Mouse (Mus musculus): ENCODE measurements around the gene Cdc42ep3. TPM values are rescaled to one million over a fixed set of nuclear protein-coding genes. Genes with fewer than 3 reads are reported as not detected.

Gene Cdc42ep3
- polyA plus RNA-seq, 1 experiment from 2014 or later: 55.9 TPM

GRCm38 (mm10) chr17:79309506-79309905 lies 45.4 kb downstream of the Cdc42ep3 start:
- Histone ChIP-seq H3K4me1 (no peaks in the 10 kb centered on the region), H3K4me2 (no peak overlapping the region), H3K9ac (replicated peaks) (no peak overlapping the region), H3K36me3 (no peaks in the 10 kb centered on the region), H3K27ac (replicated peaks) (no peak overlapping the region), H3K4me3 (replicated peaks) (no peak overlapping the region), H3K9me3 (replicated peaks) (no peaks in the 10 kb centered on the region), H3K27me3 (replicated peaks) (no peaks in the 10 kb centered on the region)
- ATAC-seq (ENCODE audit: low FRiP score): no peak
- WGBS: 94% methylated on average over 1 of the region's 1 CpGs

DNA sequence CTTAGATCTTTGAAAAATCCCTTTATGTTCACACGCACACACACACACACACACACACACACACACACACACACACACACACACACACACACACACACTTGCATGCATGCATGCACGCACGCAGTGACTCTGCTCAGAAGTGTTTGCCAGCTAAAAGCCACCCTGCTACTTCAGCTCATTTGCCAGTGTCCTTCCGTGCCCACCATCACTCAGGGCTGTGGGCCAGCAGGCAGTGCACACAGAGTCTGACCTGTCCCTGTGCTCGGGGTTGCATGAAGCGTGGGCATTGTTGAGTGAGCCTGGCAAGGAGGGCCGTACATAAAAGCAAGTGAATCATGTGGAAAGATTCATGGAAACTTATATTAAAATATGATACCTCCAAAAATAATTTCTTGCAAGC lies 49.2 kb downstream of the Cdc42ep3 start:
- Histone ChIP-seq H3K4me3 (replicated peaks) (no peak overlapping the region), H3K9ac (replicated peaks) (no peak overlapping the region), H3K36me3 (no peaks in the 10 kb centered on the region), H3K9me3 (replicated peaks) (no peaks in the 10 kb centered on the region), H3K4me2 (no peak overlapping the region), H3K4me1 (no peaks in the 10 kb centered on the region), H3K27ac (replicated peaks) (no peak overlapping the region), H3K27me3 (replicated peaks) (no peaks in the 10 kb centered on the region)
- no peak for ATAC-seq (ENCODE audit: low FRiP score)
- WGBS: 79% methylated on average over 7 of the region's 7 CpGs

DNA sequence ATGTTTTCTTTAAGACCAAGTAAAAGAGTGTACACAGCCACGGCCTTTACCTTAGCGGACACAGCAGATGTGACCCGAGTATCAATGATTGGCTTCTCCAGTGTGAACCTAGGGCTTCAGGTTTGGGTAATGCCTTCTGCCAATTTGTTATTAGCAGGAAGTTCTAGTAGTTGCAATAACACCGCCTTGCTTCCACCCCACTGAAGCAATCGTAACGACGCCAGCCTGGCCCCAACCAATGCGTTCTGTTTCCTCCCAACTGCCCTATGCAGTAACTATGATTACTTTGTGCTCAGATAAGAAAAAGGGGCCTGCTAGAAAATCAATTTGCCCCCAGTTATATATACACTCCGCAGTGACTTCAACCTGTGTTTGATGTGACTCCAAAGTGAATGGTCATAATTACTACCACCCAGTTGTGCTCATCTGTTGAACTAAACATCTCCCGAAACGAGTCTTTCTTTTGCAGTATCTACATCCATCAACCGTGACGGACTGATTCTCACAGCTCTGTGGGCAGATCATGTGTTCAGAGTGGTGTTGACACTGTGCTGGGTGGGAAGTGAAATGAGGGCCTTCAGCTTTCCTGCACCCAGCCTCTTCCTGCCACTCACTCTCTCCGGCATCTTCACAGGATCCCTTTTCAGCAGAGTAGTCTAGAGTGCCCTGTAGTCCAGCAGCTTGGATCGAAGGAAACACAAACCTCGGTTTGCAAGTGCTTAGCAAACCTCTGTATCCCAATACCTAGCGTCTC lies 51.0 kb downstream of the Cdc42ep3 start:
- Histone ChIP-seq H3K4me2 (no peak overlapping the region), H3K27ac (replicated peaks) (no peak overlapping the region), H3K36me3 (no peaks in the 10 kb centered on the region), H3K9ac (replicated peaks) (no peak overlapping the region), H3K4me1 (no peaks in the 10 kb centered on the region), H3K27me3 (replicated peaks) (no peaks in the 10 kb centered on the region), H3K4me3 (replicated peaks) (no peak overlapping the region), H3K9me3 (replicated peaks) (no peaks in the 10 kb centered on the region)
- WGBS: 91% methylated on average over 17 of the region's 17 CpGs
- no peak for ATAC-seq (ENCODE audit: low FRiP score)

DNA sequence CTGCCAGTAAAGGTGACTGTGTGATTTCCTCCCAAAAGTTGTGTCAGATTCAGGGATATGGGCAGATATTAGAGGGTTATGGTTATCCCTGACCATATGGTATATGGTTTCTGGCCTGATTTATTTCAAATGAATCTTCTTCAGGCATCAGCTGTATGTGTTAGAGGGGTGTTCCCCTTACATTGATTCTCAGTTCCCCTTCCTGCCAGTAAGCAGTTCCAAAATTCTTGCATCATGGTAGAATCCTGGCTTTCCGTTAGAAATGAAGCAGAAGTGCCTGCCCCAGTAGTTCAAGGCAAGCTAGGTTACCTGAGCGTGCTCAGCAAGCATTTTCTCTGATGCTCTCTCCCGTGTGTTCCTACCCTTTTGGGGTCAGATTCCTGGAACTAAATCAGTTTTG lies 51.7 kb downstream of the Cdc42ep3 start:
- H3K36me3 ChIP-seq: no peaks in the 10 kb centered on the region
- H3K4me1 ChIP-seq: no peaks in the 10 kb centered on the region
- H3K27me3 ChIP-seq (replicated peaks): no peaks in the 10 kb centered on the region
- no peak overlapping the region for H3K9ac ChIP-seq (replicated peaks)
- ATAC-seq (ENCODE audit: low FRiP score): no peak
- H3K4me3 ChIP-seq (replicated peaks): no peak overlapping the region
- H3K4me2 ChIP-seq: no peak overlapping the region
- H3K9me3 ChIP-seq (replicated peaks): no peaks in the 10 kb centered on the region
- WGBS: 93% methylated on average over 3 of the region's 3 CpGs
- H3K27ac ChIP-seq (replicated peaks): no peak overlapping the region

DNA sequence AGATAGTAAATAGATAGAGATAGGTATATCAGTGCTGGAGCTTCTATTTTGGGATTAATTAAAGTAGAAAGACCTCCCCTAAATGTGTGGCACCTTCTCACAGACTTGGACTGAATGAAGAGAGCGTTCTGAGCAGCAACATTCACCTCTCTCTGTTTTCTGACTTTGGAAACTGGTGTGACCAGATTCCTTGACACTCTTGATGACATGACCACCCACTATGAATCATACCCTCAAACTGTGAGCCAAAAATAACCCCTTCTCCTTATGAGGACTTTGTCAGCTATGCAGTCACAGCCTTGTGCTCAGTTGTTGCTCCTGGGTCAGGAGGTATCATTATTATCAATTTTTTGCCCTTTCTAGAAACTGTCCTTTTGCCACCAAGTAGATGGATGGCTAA lies 55.0 kb downstream of the Cdc42ep3 start:
- Histone ChIP-seq H3K4me1 (no peaks in the 10 kb centered on the region), H3K9me3 (replicated peaks) (no peaks in the 10 kb centered on the region), H3K9ac (replicated peaks) (no peak overlapping the region), H3K4me3 (replicated peaks) (no peak overlapping the region), H3K27ac (replicated peaks) (no peak overlapping the region), H3K27me3 (replicated peaks) (no peaks in the 10 kb centered on the region), H3K4me2 (no peak overlapping the region), H3K36me3 (no peaks in the 10 kb centered on the region)
- no peak for ATAC-seq (ENCODE audit: low FRiP score)
- WGBS: 92% methylated on average over 1 of the region's 1 CpGs

DNA sequence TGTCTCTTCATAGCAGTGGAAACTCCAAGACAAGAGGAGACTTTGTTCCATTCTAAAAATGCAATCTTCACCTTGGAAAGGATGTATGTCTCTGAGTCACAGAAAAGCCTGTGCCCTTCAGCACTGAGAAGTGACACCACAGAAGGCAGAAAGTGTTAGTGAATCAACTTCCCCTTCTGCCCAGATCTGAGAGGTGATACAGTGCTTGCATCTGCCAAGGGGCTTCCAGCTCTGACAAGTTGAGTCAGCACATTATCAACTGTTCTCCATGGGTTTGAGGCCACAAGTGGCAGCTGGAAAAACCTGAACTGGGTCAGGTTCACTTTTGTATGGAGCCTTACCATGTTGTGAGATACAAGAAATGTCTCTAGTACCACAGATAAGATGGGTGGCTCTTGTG lies 55.9 kb downstream of the Cdc42ep3 start:
- Histone ChIP-seq H3K36me3 (no peaks in the 10 kb centered on the region), H3K27ac (replicated peaks) (no peak overlapping the region), H3K27me3 (replicated peaks) (no peaks in the 10 kb centered on the region), H3K9me3 (replicated peaks) (no peaks in the 10 kb centered on the region), H3K4me3 (replicated peaks) (no peak overlapping the region), H3K9ac (replicated peaks) (no peak overlapping the region), H3K4me2 (no peak overlapping the region), H3K4me1 (no peaks in the 10 kb centered on the region)
- no peak for ATAC-seq (ENCODE audit: low FRiP score)

GRCm38 (mm10) chr17:79295926-79296325 lies 59.0 kb downstream of the Cdc42ep3 start:
- Histone ChIP-seq H3K4me3 (replicated peaks) (no peak overlapping the region), H3K9ac (replicated peaks) (no peak overlapping the region), H3K4me2 (no peak overlapping the region), H3K27ac (replicated peaks) (no peak overlapping the region), H3K27me3 (replicated peaks) (no peaks in the 10 kb centered on the region), H3K4me1 (no peaks in the 10 kb centered on the region), H3K36me3 (no peaks in the 10 kb centered on the region), H3K9me3 (replicated peaks) (no peaks in the 10 kb centered on the region)
- no peak for ATAC-seq (ENCODE audit: low FRiP score)
- WGBS: 74% methylated on average over 4 of the region's 4 CpGs

DNA sequence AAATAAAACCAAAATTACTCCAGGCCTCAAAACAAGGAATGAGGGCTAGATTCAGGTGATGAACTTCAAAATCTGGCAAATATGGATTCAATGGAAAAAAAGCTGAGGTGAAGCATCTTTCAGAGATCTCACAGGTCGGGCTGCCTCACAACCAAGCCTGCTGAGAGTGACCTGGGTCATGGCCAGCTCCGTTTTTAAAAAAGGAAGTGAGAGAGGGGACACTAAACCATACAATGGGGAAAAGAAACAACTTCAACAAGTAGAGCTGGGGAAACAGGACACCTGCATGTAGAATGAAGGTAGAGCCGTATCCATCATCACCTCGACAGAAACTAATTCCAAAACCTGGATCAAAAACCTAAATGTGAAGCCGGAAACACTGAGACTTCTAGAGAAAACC lies 63.2 kb downstream of the Cdc42ep3 start:
- H3K9ac ChIP-seq (replicated peaks): no peak overlapping the region
- no peak overlapping the region for H3K4me3 ChIP-seq (replicated peaks)
- H3K36me3 ChIP-seq: no peaks in the 10 kb centered on the region
- no peak for ATAC-seq (ENCODE audit: low FRiP score)
- H3K27me3 ChIP-seq (replicated peaks): no peaks in the 10 kb centered on the region
- H3K4me2 ChIP-seq: no peak overlapping the region
- 78% methylated on average over 5 of the region's 5 CpGs for WGBS
- H3K27ac ChIP-seq (replicated peaks): no peak overlapping the region
- no peaks in the 10 kb centered on the region for H3K9me3 ChIP-seq (replicated peaks)
- no peaks in the 10 kb centered on the region for H3K4me1 ChIP-seq

DNA sequence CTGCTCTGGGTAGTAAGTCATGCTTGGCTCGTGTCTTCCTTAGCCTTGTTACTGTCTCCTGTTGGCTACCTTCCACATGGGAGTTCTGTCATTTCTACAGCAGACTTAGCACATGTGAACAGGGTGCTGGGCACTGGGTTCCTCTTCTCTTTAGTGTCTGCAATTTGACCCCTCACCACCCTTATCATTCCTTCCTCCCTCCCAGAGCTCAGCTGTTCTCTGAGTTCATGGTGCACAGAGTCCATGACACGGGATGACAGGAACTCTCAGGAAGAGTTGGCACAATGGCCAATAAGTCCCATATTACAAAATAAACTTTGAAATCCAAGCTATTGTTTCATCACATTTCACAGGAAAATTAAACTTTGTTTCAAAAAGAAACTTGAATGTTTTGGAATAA lies 64.2 kb downstream of the Cdc42ep3 start:
- Histone ChIP-seq H3K4me2 (no peak overlapping the region), H3K4me3 (replicated peaks) (no peak overlapping the region), H3K9me3 (replicated peaks) (no peaks in the 10 kb centered on the region), H3K36me3 (no peaks in the 10 kb centered on the region), H3K9ac (replicated peaks) (no peak overlapping the region), H3K27ac (replicated peaks) (no peak overlapping the region), H3K4me1 (no peaks in the 10 kb centered on the region), H3K27me3 (replicated peaks) (no peaks in the 10 kb centered on the region)
- 84% methylated on average over 2 of the region's 2 CpGs for WGBS
- no peak for ATAC-seq (ENCODE audit: low FRiP score)

- WGBS: 78% methylated on average over 13 of the region's 13 CpGs
- no peaks in the 10 kb centered on the region for H3K9me3 ChIP-seq (replicated peaks)
- H3K4me1 ChIP-seq: no peaks in the 10 kb centered on the region
- no peak for ATAC-seq (ENCODE audit: low FRiP score)
- H3K9ac ChIP-seq (replicated peaks): no peak overlapping the region
- no peaks in the 10 kb centered on the region for H3K27me3 ChIP-seq (replicated peaks)
- H3K36me3 ChIP-seq: no peaks in the 10 kb centered on the region
- H3K27ac ChIP-seq (replicated peaks): no peak overlapping the region
- no peak overlapping the region for H3K4me2 ChIP-seq
- no peak overlapping the region for H3K4me3 ChIP-seq (replicated peaks)
Measured at GRCm38 (mm10) chr17:79287302-79287701, 67.6 kb downstream of the Cdc42ep3 start.

DNA sequence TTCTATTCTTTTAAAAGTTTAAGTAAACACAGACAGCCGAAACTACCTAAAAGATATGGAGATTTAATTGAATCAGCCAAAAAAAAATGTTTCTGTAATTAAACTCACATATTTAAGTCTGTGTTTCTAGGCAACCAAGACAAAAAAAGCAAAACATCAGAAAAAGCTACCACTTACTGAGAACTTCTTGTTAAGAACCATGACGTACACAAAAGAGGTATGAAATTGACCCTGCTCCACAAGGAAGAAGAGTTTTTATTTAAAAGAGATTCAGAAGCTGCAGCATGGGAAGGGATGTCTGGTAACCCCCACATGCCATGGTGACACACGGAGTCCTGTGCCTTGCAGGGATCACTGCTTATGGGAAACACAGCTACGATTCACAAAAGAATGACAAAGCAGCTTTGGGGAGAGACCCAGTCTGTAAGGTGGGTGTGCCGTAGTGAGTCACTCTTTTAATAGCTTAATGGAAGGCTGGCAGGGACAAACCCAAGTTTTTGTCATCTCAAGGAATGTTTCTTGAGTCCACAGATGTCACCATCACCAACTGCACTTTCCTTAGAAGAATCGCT lies 69.8 kb downstream of the Cdc42ep3 start:
- Histone ChIP-seq H3K27me3 (replicated peaks) (no peaks in the 10 kb centered on the region), H3K9ac (replicated peaks) (no peak overlapping the region), H3K36me3 (no peaks in the 10 kb centered on the region), H3K4me2 (no peak overlapping the region), H3K4me1 (no peaks in the 10 kb centered on the region), H3K4me3 (replicated peaks) (no peak overlapping the region), H3K9me3 (replicated peaks) (no peaks in the 10 kb centered on the region), H3K27ac (replicated peaks) (no peak overlapping the region)
- ATAC-seq (ENCODE audit: low FRiP score): no peak
- WGBS: 42% methylated on average over 6 of the region's 6 CpGs
